Mouse (Mus musculus): Measurements from ENCODE around the gene Fiz1.

- TF ChIP-seq GATA1 (IDR thresholded peaks at IDR 0.05; ENCODE audit: borderline replicate concordance, low read length) (no peak), FLI1 (IDR thresholded peaks at IDR 0.05; ENCODE audit: low read length) (no peak)
Measured at GRCm38 (mm10) chr7:5062360-5063001, 48.0 kb upstream of the Fiz1 start.
